Mouse (Mus musculus): ENCODE measurements at regions not wholly inside any gene's neighbourhood (a gene's known extent, or its start where the extent isn't known, plus 50 kb on each side); places are given as distances from the start of the nearest gene placed in this dataset.

- whole genome bisulfite sequencing = 14% methylated on average over 11 of the region's 11 CpGs
- Histone ChIP-seq H3K4me1 (replicated peaks; ENCODE audit: control insufficient read depth, insufficient read depth, low read length) (peaks cover 8% of the 10 kb centered on the region; the same call in 1 of the 2 replicates), H3K9me3 (ENCODE audit: control insufficient read depth, low read length) (no peaks in the 10 kb centered on the region), H3K27me3 (ENCODE audit: control insufficient read depth, insufficient read depth, low read length) (no peaks in the 10 kb centered on the region), H3K4me3 (ENCODE audit: low read depth, low read length) (no peak overlapping the region), H3K36me3 (ENCODE audit: control insufficient read depth, insufficient read depth, low read length) (no peaks in the 10 kb centered on the region), H3K4me2 (ENCODE audit: low read depth, low read length, severe bottlenecking) (no peak overlapping the region), H3K9ac (ENCODE audit: low read length) (no peak overlapping the region), H3K27ac (ENCODE audit: low read depth, low read length) (peak overlapping the region; percentile 41; the same call in 1 of the 2 replicates)
- DNase-seq (ENCODE audit: low spot score) (no peak), ATAC-seq (replicated peaks; ENCODE audit: low FRiP score) (peak; percentile 79)
Observed at GRCm38 (mm10) chr8:8919582-8920503, 229.5 kb upstream of the Arglu1 start.

- no peak overlapping the region for H3K9ac ChIP-seq (ENCODE audit: low read length)
- H3K36me3 ChIP-seq (ENCODE audit: control insufficient read depth, insufficient read depth, low read length) = no peaks in the 10 kb centered on the region
- 57% methylated on average over 9 of the region's 9 CpGs for WGBS
- H3K4me1 ChIP-seq (replicated peaks; ENCODE audit: control insufficient read depth, insufficient read depth, low read length) = peaks cover 8% of the 10 kb centered on the region; the same call in 1 of the 2 replicates
- DNase-seq (ENCODE audit: low spot score) = no peak
- no peaks in the 10 kb centered on the region for H3K27me3 ChIP-seq (ENCODE audit: control insufficient read depth, insufficient read depth, low read length)
- no peak overlapping the region for H3K27ac ChIP-seq (ENCODE audit: low read depth, low read length)
- ATAC-seq (replicated peaks; ENCODE audit: low FRiP score) = no peak
- no peak overlapping the region for H3K4me2 ChIP-seq (ENCODE audit: low read depth, low read length, severe bottlenecking)
- H3K9me3 ChIP-seq (ENCODE audit: control insufficient read depth, low read length) = no peaks in the 10 kb centered on the region
- no peak overlapping the region for H3K4me3 ChIP-seq (ENCODE audit: low read depth, low read length)
Observed at GRCm38 (mm10) chr8:8919040-8919439, 228.7 kb upstream of the Arglu1 start.

GRCm38 (mm10) chr8:8907478-8908165 is 217.3 kb upstream of the Arglu1 start:
- no peak for ATAC-seq (replicated peaks; ENCODE audit: low FRiP score)
- H3K27me3 ChIP-seq (ENCODE audit: control insufficient read depth, insufficient read depth, low read length) = no peaks in the 10 kb centered on the region
- no peak overlapping the region for H3K4me3 ChIP-seq (ENCODE audit: low read depth, low read length)
- 52% methylated on average over 7 of the region's 7 CpGs for WGBS
- no peak overlapping the region for H3K9ac ChIP-seq (ENCODE audit: low read length)
- H3K9me3 ChIP-seq (ENCODE audit: control insufficient read depth, low read length) = no peaks in the 10 kb centered on the region
- H3K4me2 ChIP-seq (ENCODE audit: low read depth, low read length, severe bottlenecking) = no peak overlapping the region
- no peak for DNase-seq (ENCODE audit: low spot score)
- no peak overlapping the region for H3K27ac ChIP-seq (ENCODE audit: low read depth, low read length)
- no peaks in the 10 kb centered on the region for H3K36me3 ChIP-seq (ENCODE audit: control insufficient read depth, insufficient read depth, low read length)
- H3K4me1 ChIP-seq (replicated peaks; ENCODE audit: control insufficient read depth, insufficient read depth, low read length) = no peaks in the 10 kb centered on the region; the same call in 1 of the 2 replicates

GRCm38 (mm10) chr8:8892996-8893395 is 202.7 kb upstream of the Arglu1 start:
- Histone ChIP-seq H3K4me2 (ENCODE audit: low read depth, low read length, severe bottlenecking) (no peak overlapping the region), H3K36me3 (ENCODE audit: control insufficient read depth, insufficient read depth, low read length) (no peaks in the 10 kb centered on the region), H3K9ac (ENCODE audit: low read length) (no peak overlapping the region), H3K27ac (ENCODE audit: low read depth, low read length) (no peak overlapping the region), H3K4me3 (ENCODE audit: low read depth, low read length) (no peak overlapping the region), H3K27me3 (ENCODE audit: control insufficient read depth, insufficient read depth, low read length) (no peaks in the 10 kb centered on the region), H3K4me1 (replicated peaks; ENCODE audit: control insufficient read depth, insufficient read depth, low read length) (peaks cover 3% of the 10 kb centered on the region; the same call in 1 of the 2 replicates), H3K9me3 (ENCODE audit: control insufficient read depth, low read length) (no peaks in the 10 kb centered on the region)
- ATAC-seq (replicated peaks; ENCODE audit: low FRiP score) (no peak), DNase-seq (ENCODE audit: low spot score) (no peak)
- 17% methylated on average over 3 of the region's 3 CpGs for WGBS

GRCm38 (mm10) chr8:8877286-8877685 is 187.0 kb upstream of the Arglu1 start:
- 35% methylated on average over 5 of the region's 5 CpGs for WGBS
- H3K9ac ChIP-seq (ENCODE audit: low read length) = no peak overlapping the region
- no peak overlapping the region for H3K4me3 ChIP-seq (ENCODE audit: low read depth, low read length)
- DNase-seq (ENCODE audit: low spot score) = no peak
- H3K9me3 ChIP-seq (ENCODE audit: control insufficient read depth, low read length) = no peaks in the 10 kb centered on the region; the same call in 1 of the 2 replicates
- H3K27me3 ChIP-seq (ENCODE audit: control insufficient read depth, insufficient read depth, low read length) = peaks cover 15% of the 10 kb centered on the region
- H3K36me3 ChIP-seq (ENCODE audit: control insufficient read depth, insufficient read depth, low read length) = no peaks in the 10 kb centered on the region
- H3K4me1 ChIP-seq (replicated peaks; ENCODE audit: control insufficient read depth, insufficient read depth, low read length) = no peaks in the 10 kb centered on the region
- peak; percentile 51 for ATAC-seq (replicated peaks; ENCODE audit: low FRiP score)
- no peak overlapping the region for H3K27ac ChIP-seq (ENCODE audit: low read depth, low read length)
- no peak overlapping the region for H3K4me2 ChIP-seq (ENCODE audit: low read depth, low read length, severe bottlenecking)

GRCm38 (mm10) chr8:8876879-8877278 is 186.6 kb upstream of the Arglu1 start:
- ATAC-seq (replicated peaks; ENCODE audit: low FRiP score) = peak; percentile 27; the same call in 1 of the 2 replicates
- WGBS = 22% methylated on average over 9 of the region's 9 CpGs

GRCm38 (mm10) chr8:8876469-8876868 is 186.1 kb upstream of the Arglu1 start:
- Histone ChIP-seq H3K27ac (ENCODE audit: low read depth, low read length) (no peak overlapping the region), H3K4me3 (ENCODE audit: low read depth, low read length) (no peak overlapping the region), H3K36me3 (ENCODE audit: control insufficient read depth, insufficient read depth, low read length) (no peaks in the 10 kb centered on the region), H3K4me1 (replicated peaks; ENCODE audit: control insufficient read depth, insufficient read depth, low read length) (no peaks in the 10 kb centered on the region), H3K9me3 (ENCODE audit: control insufficient read depth, low read length) (no peaks in the 10 kb centered on the region; the same call in 1 of the 2 replicates), H3K9ac (ENCODE audit: low read length) (no peak overlapping the region), H3K4me2 (ENCODE audit: low read depth, low read length, severe bottlenecking) (no peak overlapping the region), H3K27me3 (ENCODE audit: control insufficient read depth, insufficient read depth, low read length) (peaks cover 22% of the 10 kb centered on the region)
- DNase-seq (ENCODE audit: low spot score) (no peak), ATAC-seq (replicated peaks; ENCODE audit: low FRiP score) (no peak)
- 77% methylated on average over 6 of the region's 6 CpGs for WGBS

More at GRCm38 (mm10) chr8:8876879-8877278, 186.6 kb upstream of the Arglu1 start:
- Histone ChIP-seq H3K9ac (ENCODE audit: low read length) (no peak overlapping the region), H3K27me3 (ENCODE audit: control insufficient read depth, insufficient read depth, low read length) (peaks cover 18% of the 10 kb centered on the region), H3K4me1 (replicated peaks; ENCODE audit: control insufficient read depth, insufficient read depth, low read length) (no peaks in the 10 kb centered on the region), H3K4me2 (ENCODE audit: low read depth, low read length, severe bottlenecking) (no peak overlapping the region), H3K4me3 (ENCODE audit: low read depth, low read length) (no peak overlapping the region), H3K9me3 (ENCODE audit: control insufficient read depth, low read length) (no peaks in the 10 kb centered on the region; the same call in 1 of the 2 replicates), H3K36me3 (ENCODE audit: control insufficient read depth, insufficient read depth, low read length) (no peaks in the 10 kb centered on the region), H3K27ac (ENCODE audit: low read depth, low read length) (no peak overlapping the region)
- no peak for DNase-seq (ENCODE audit: low spot score)

- Histone ChIP-seq H3K9ac (ENCODE audit: low read length) (no peak overlapping the region), H3K9me3 (ENCODE audit: control insufficient read depth, low read length) (no peaks in the 10 kb centered on the region; the same call in 1 of the 2 replicates), H3K4me1 (replicated peaks; ENCODE audit: control insufficient read depth, insufficient read depth, low read length) (peaks cover 6% of the 10 kb centered on the region; the same call in 1 of the 2 replicates), H3K36me3 (ENCODE audit: control insufficient read depth, insufficient read depth, low read length) (no peaks in the 10 kb centered on the region), H3K27ac (ENCODE audit: low read depth, low read length) (no peak overlapping the region), H3K27me3 (ENCODE audit: control insufficient read depth, insufficient read depth, low read length) (peaks cover 33% of the 10 kb centered on the region), H3K4me2 (ENCODE audit: low read depth, low read length, severe bottlenecking) (no peak overlapping the region), H3K4me3 (ENCODE audit: low read depth, low read length) (no peak overlapping the region)
- DNase-seq (ENCODE audit: low spot score) (no peak), ATAC-seq (replicated peaks; ENCODE audit: low FRiP score) (no peak)
- WGBS = 31% methylated on average over 3 of the region's 3 CpGs
Observed at GRCm38 (mm10) chr8:8871938-8872337, 181.6 kb upstream of the Arglu1 start.
